Mouse (Mus musculus): ENCODE measurements around the gene Wfdc3.
"Not testable (repeated sequence)": the region's sequence is repeated elsewhere in the genome, so short reads cannot be mapped to it uniquely, and the experiment has no call there.

The Wfdc3 gene

GRCm38 (mm10) chr2:164737377-164738090 is 8.2 kb downstream of the Wfdc3 start:
- no peak for DNase-seq (ENCODE audit: low spot score)

DNA sequence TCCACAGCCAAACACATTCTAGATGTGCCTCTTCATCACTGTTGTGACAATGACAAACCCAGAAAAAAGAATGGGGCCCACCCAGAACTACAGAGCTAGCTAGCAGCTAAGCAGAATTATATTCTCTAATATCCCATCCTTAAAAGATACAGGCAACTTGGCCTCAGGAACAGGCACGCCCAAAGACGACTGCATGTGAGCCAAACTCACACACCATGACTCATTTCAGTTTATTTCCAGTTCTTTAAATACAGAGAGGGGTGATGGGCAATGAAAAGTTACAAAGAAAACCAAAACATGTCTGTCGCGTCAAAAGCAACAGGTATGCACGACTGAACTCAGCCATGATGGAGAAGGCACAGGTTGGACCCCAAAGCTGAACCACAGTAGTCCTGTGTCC is 10.3 kb downstream of the Wfdc3 start:
- no peak for DNase-seq (ENCODE audit: low spot score)

- DNase-seq (ENCODE audit: low spot score) = no peak
These were observed 10.9 kb downstream of the Wfdc3 start for GRCm38 (mm10) chr2:164734839-164735238.

DNA sequence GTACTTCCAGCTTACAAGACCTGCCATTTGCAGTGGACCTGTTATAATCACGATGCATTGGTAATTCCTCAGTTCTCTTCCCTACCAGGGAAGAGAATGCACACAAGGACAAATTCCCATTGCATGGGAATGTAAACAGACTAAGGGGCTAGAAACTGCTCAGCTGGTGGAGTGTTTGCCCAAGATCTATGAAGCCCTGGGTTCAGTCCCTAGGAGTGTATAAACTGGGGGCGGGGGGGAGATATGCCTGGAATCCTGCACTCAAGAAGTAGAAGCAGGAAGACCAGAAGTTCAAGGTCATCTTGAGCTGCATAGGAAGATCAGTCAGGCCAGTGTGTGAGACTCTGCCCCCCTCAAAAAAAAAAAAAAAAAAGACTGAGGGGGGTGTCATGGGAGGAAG is 12.5 kb downstream of the Wfdc3 start:
- no peak for DNase-seq (ENCODE audit: low spot score)

DNA sequence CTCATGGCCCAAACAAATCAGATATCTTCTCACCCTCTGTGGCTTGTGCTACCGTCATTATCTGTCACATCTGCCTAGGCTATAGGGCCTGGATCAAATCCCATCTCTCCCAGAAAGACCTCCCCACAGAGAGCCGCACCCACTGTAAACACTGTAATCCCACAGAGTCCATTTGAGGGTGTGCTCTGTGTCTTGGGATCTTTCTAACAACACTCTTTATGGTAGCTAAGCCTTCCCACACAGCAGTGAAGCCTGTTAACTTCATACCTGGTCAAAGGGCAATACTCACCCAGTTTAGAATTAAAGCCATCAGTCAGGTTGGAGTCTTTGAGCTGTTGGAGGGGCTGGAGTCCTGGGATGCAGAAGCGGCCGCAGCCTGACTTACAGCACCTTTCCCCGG is 14.0 kb downstream of the Wfdc3 start:
- no peak for DNase-seq (ENCODE audit: low spot score)

GRCm38 (mm10) chr2:164725895-164726619 is 19.7 kb downstream of the Wfdc3 start:
- DNase-seq (ENCODE audit: low spot score) = no peak

GRCm38 (mm10) chr2:164723276-164723675 is 22.5 kb downstream of the Wfdc3 start:
- no peak for DNase-seq (ENCODE audit: low spot score)

DNA sequence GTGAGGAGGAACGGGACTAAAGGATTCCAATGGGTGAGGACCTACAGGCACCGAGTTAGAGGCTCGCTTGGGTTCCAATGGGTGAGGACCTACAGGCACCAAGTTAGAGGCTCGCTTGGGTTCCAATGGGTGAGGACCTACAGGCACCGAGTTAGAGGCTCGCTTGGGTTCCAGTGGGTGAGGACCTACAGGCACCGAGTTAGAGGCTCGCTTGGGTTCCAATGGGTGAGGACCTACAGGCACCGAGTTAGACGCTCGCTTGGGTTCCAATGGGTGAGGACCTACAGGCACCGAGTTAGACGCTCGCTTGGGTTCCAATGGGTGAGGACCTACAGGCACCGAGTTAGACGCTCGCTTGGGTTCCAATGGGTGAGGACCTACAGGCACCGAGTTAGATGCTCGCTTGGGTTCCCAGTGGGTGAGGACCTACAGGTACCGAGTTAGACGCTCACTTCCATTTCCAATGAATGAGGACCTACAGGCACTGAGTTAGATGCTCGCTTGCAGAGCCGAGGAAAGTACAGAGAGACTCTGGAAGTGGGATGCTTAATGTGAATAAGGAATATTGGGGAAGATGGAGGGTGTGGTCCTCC is 29.4 kb downstream of the Wfdc3 start:
- not testable (repeated sequence) for DNase-seq (ENCODE audit: low spot score)

- no peak for DNase-seq (ENCODE audit: low spot score)
These were observed 30.7 kb downstream of the Wfdc3 start, which contains the start of gene Spint5 for GRCm38 (mm10) chr2:164715005-164715404. Gene Spint5 (plus strand): TSS chr2:164715305.

- no peak for DNase-seq (ENCODE audit: low spot score)
These were observed 39.7 kb downstream of the Wfdc3 start for GRCm38 (mm10) chr2:164705991-164706390.

DNA sequence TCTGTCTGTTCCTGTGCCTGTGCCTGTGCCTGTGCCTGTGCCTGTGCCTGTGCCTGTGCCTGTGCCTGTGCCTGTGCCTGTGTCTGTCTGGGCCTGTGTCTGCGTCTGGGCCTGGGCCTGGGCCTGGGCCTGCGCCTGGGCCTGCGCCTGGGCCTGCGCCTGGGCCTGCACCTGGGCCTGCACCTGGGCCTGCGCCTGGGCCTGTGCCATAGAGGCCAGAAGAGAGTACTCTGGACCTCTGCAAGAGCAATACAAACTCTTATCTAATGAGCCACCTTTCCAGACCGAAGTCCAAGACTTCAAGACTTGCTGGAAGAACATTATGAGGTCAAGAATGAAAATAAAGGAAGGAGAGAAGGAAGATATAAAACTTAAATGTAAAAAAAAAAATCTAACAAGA is 40.4 kb downstream of the Wfdc3 start:
- no peak for DNase-seq (ENCODE audit: low spot score)

GRCm38 (mm10) chr2:164704235-164704634 is 41.5 kb downstream of the Wfdc3 start:
- no peak for DNase-seq (ENCODE audit: low spot score)

GRCm38 (mm10) chr2:164701761-164702160 is 44.0 kb downstream of the Wfdc3 start:
- DNase-seq (ENCODE audit: low spot score) = no peak

DNA sequence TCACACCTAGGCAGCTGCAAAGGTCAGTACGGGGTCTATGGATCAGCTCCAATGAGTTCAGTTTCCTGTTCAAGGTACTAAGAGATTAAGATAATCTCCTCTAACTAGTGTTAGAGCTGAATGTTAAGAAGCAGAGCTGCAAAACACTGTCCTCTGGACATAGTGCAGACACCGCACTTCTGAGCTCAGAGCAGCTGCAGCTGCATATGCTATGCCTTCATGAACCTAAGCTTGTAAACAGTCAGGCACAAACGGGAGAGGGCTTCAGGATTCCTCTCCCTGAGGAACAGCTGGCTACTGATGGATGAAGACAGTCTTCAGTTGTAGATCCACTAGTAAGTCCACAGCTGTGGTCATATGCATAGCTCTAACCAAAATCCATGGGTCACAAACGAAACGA is 44.8 kb downstream of the Wfdc3 start:
- no peak for DNase-seq (ENCODE audit: low spot score)

- DNase-seq (ENCODE audit: low spot score) = no peak
These were observed 47.5 kb downstream of the Wfdc3 start, which contains the start of gene Spint4 for GRCm38 (mm10) chr2:164698201-164698600. Gene Spint4 (plus strand): TSS chr2:164698501.

- no peak for DNase-seq (ENCODE audit: low spot score)
These were observed 60.9 kb downstream of the Wfdc3 start, which contains the start of gene Wfdc13 for GRCm38 (mm10) chr2:164684807-164685206. Gene Wfdc13 (plus strand): TSS chr2:164685107.

All from urinary bladder, postnatal 10 days (tissue).